Mouse (Mus musculus) stomach, embryonic 15.5 days (tissue): ENCODE data around the gene Slc25a11. TPM values are rescaled to one million over a fixed set of nuclear protein-coding genes. Genes with fewer than 3 reads are reported as not detected.
A peak's percentile ranks its signal among the peaks of the same experiment; 100 is the strongest.

Source experiments
- ATAC-seq: fragments of 200-750 bp; cut with Nextera tagmentation; 2 replicates; pipeline ENCODE4 v1.8.0; 2017; ENCODE audit warnings: low read depth, moderate number of reproducible peaks, moderate TSS enrichment; ENCODE audit not compliant: insufficient read depth, low FRiP score
- H3K27ac ChIP-seq: fragments of 300-500 bp; sonication (generic); 2 replicates; pipeline ENCODE4 v1.5.1; 2015; ENCODE audit warnings: mild to moderate bottlenecking, inconsistent platforms
- H3K27me3 ChIP-seq: fragments of 300-500 bp; sonication (generic); replicated peaks from 2 replicates; pipeline ENCODE4 v1.6.1; 2015; ENCODE audit warnings: inconsistent platforms
- H3K36me3 ChIP-seq: fragments of 300-500 bp; sonication (generic); 2 replicates; pipeline ENCODE4 v1.6.1; 2015; ENCODE audit warnings: inconsistent platforms
- H3K4me1 ChIP-seq: fragments of 300-500 bp; sonication (generic); 2 replicates; pipeline ENCODE4 v1.6.1; 2015; ENCODE audit warnings: inconsistent platforms
- H3K4me2 ChIP-seq: fragments of 300-500 bp; sonication (generic); 2 replicates; pipeline ENCODE4 v1.6.1; 2015; ENCODE audit warnings: mild to moderate bottlenecking, inconsistent platforms
- H3K4me3 ChIP-seq: fragments of 300-500 bp; sonication (generic); replicated peaks from 2 replicates; pipeline ENCODE4 v1.5.1; 2015; ENCODE audit warnings: inconsistent platforms
- H3K9ac ChIP-seq: fragments of 300-500 bp; sonication (generic); 2 replicates; pipeline ENCODE4 v1.6.1; 2015; ENCODE audit warnings: inconsistent platforms
- H3K9me3 ChIP-seq: fragments of 300-500 bp; sonication (generic); 2 replicates; pipeline ENCODE4 v1.6.1; 2016; ENCODE audit warnings: inconsistent platforms
- WGBS: fragments of 180-500 bp; shearing (Covaris S2); methylation state at CpG from one replicate; pipeline ENCODE4 v1.1.7; 2015; 5-methylcytosine and 5-hydroxymethylcytosine counted together
- polyA plus RNA-seq: library from polyadenylated mRNA; unstranded; fragments of >200 nt; fragmentation: Nextera tagmentation; extraction: Ambion mirVana; gene quantifications from 2 replicates; pipeline ENCODE4 v1.2.1, GENCODE M21; 2015

The Slc25a11 gene
- 150 and 151 TPM in 2 replicates for polyA plus RNA-seq

- Histone ChIP-seq H3K4me2 (peak within 1 kb of the TSS; percentile 93), H3K9ac (peak within 1 kb of the TSS; percentile 97), H3K27me3 (no peaks in the 10 kb centered on the region), H3K4me3 (peak within 1 kb of the TSS; percentile 71), H3K27ac (peak within 1 kb of the TSS; percentile 97), H3K36me3 (peaks cover 48% of the 10 kb centered on the region), H3K4me1 (peaks cover 44% of the 10 kb centered on the region), H3K9me3 (no peaks in the 10 kb centered on the region)
- peak; percentile 84 for ATAC-seq
- under 1% methylated on average over 63 of the region's 63 CpGs for WGBS
Observed at GRCm38 (mm10) chr11:70646691-70647650, at the start of gene Slc25a11, which contains the start of gene Rnf167. Gene Slc25a11 (minus strand): TSS chr11:70647479. Gene Rnf167 (plus strand): TSS chr11:70647235.

GRCm38 (mm10) chr11:70693504-70693903 is 46.2 kb upstream of the Slc25a11 start:
- H3K27me3 ChIP-seq: no peaks in the 10 kb centered on the region
- WGBS: 64% methylated on average over 3 of the region's 3 CpGs
- H3K4me1 ChIP-seq: peaks cover 10% of the 10 kb centered on the region
- H3K9me3 ChIP-seq: no peaks in the 10 kb centered on the region
- H3K4me3 ChIP-seq: no peak overlapping the region
- no peak overlapping the region for H3K9ac ChIP-seq
- ATAC-seq: no peak
- H3K4me2 ChIP-seq: no peak overlapping the region
- no peaks in the 10 kb centered on the region for H3K36me3 ChIP-seq
- H3K27ac ChIP-seq: no peak overlapping the region

DNA sequence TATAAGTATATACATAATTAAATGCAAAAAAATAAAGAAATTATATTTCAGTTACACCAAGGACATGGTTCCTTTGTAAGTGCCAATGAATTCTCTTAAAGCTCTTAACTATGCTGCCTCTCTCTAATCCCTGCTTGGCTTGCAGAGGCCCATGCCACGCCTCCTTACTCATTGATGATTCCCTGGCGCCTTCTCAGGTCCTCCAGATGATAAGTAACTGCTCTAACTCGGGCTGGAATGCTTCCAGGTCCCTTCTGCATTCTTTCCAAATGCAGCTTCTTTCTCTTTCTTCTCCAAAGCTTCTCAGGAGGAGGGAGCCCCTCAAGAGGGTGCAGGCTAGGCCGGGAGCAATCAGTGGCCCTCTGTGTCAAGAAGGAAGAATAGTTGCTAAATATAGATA is 42.3 kb upstream of the Slc25a11 start:
- 36% methylated on average over 4 of the region's 4 CpGs for WGBS
- Histone ChIP-seq H3K27me3 (no peaks in the 10 kb centered on the region), H3K9me3 (no peaks in the 10 kb centered on the region), H3K9ac (no peak overlapping the region), H3K36me3 (0 out of 2 replicates have a peak, but pooled peaks cover 8% of the 10 kb centered on the region), H3K4me2 (no peak overlapping the region), H3K4me1 (peaks cover 14% of the 10 kb centered on the region), H3K4me3 (no peak overlapping the region), H3K27ac (no peak overlapping the region)
- no peak for ATAC-seq

- 17% methylated on average over 8 of the region's 8 CpGs for WGBS
- H3K4me1 ChIP-seq: peaks cover 14% of the 10 kb centered on the region
- no peaks in the 10 kb centered on the region for H3K27me3 ChIP-seq
- no peak for ATAC-seq
- peaks cover 16% of the 10 kb centered on the region for H3K36me3 ChIP-seq
- peak overlapping the region; percentile 77 for H3K4me2 ChIP-seq
- peak overlapping the region; percentile 76 for H3K9ac ChIP-seq
- H3K27ac ChIP-seq: peak overlapping the region; percentile 95
- no peaks in the 10 kb centered on the region for H3K9me3 ChIP-seq
- peak overlapping the region; percentile 97 for H3K4me3 ChIP-seq
Observed at GRCm38 (mm10) chr11:70688372-70688771, 41.1 kb upstream of the Slc25a11 start.

- Histone ChIP-seq H3K4me1 (peaks cover 14% of the 10 kb centered on the region), H3K4me2 (peak within 1 kb of the TSS; percentile 77), H3K9me3 (no peaks in the 10 kb centered on the region), H3K4me3 (peak within 1 kb of the TSS; percentile 97), H3K27ac (peak within 1 kb of the TSS; percentile 95), H3K27me3 (no peaks in the 10 kb centered on the region), H3K36me3 (peaks cover 19% of the 10 kb centered on the region), H3K9ac (peak within 1 kb of the TSS; percentile 76)
- peak; percentile 81 for ATAC-seq
- WGBS: under 1% methylated on average over 55 of the region's 55 CpGs
Observed at GRCm38 (mm10) chr11:70687601-70688199, 40.4 kb upstream of the Slc25a11 start, which contains the start of gene Camta2. Gene Camta2 (minus strand): TSS chr11:70688105.

- H3K4me3 ChIP-seq: peak overlapping the region; percentile 97
- H3K36me3 ChIP-seq: peaks cover 19% of the 10 kb centered on the region
- peaks cover 19% of the 10 kb centered on the region for H3K4me1 ChIP-seq
- ATAC-seq: peak; percentile 47; the same call in 1 of the 2 replicates
- H3K9ac ChIP-seq: peak overlapping the region; percentile 76
- peak overlapping the region; percentile 95 for H3K27ac ChIP-seq
- WGBS: 2% methylated on average over 16 of the region's 16 CpGs
- H3K27me3 ChIP-seq: no peaks in the 10 kb centered on the region
- no peaks in the 10 kb centered on the region for H3K9me3 ChIP-seq
- H3K4me2 ChIP-seq: peak overlapping the region; percentile 77
Observed at GRCm38 (mm10) chr11:70686901-70687566, 39.8 kb upstream of the Slc25a11 start.

GRCm38 (mm10) chr11:70683640-70684039 is 36.4 kb upstream of the Slc25a11 start:
- peaks cover 36% of the 10 kb centered on the region for H3K36me3 ChIP-seq
- ATAC-seq: no peak
- WGBS: 87% methylated on average over 5 of the region's 5 CpGs

GRCm38 (mm10) chr11:70681897-70682581 is 34.8 kb upstream of the Slc25a11 start:
- H3K9ac ChIP-seq: no peak overlapping the region
- 35% methylated on average over 11 of the region's 11 CpGs for WGBS
- ATAC-seq: no peak

More at GRCm38 (mm10) chr11:70683640-70684039, 36.4 kb upstream of the Slc25a11 start:
- Histone ChIP-seq H3K9me3 (no peaks in the 10 kb centered on the region), H3K27ac (no peak overlapping the region), H3K9ac (no peak overlapping the region), H3K27me3 (no peaks in the 10 kb centered on the region), H3K4me1 (peaks cover 11% of the 10 kb centered on the region), H3K4me3 (no peak overlapping the region), H3K4me2 (no peak overlapping the region)

GRCm38 (mm10) chr11:70681170-70681569 is 33.9 kb upstream of the Slc25a11 start:
- Histone ChIP-seq H3K9me3 (no peaks in the 10 kb centered on the region), H3K4me1 (peaks cover 6% of the 10 kb centered on the region), H3K9ac (no peak overlapping the region), H3K36me3 (peaks cover 39% of the 10 kb centered on the region), H3K4me3 (no peak overlapping the region), H3K27ac (no peak overlapping the region), H3K4me2 (no peak overlapping the region), H3K27me3 (no peaks in the 10 kb centered on the region)
- 67% methylated on average over 12 of the region's 12 CpGs for WGBS
- no peak for ATAC-seq

More at GRCm38 (mm10) chr11:70681897-70682581, 34.8 kb upstream of the Slc25a11 start:
- Histone ChIP-seq H3K27me3 (no peaks in the 10 kb centered on the region), H3K36me3 (peaks cover 36% of the 10 kb centered on the region), H3K4me1 (peaks cover 6% of the 10 kb centered on the region), H3K4me2 (no peak overlapping the region), H3K27ac (no peak overlapping the region), H3K9me3 (no peaks in the 10 kb centered on the region), H3K4me3 (no peak overlapping the region)

- Histone ChIP-seq H3K9me3 (no peaks in the 10 kb centered on the region), H3K4me2 (no peak overlapping the region), H3K4me1 (peaks cover 6% of the 10 kb centered on the region), H3K27ac (no peak overlapping the region), H3K36me3 (peaks cover 38% of the 10 kb centered on the region), H3K9ac (no peak overlapping the region), H3K4me3 (no peak overlapping the region), H3K27me3 (no peaks in the 10 kb centered on the region)
- no peak for ATAC-seq
- WGBS: 85% methylated on average over 7 of the region's 8 CpGs
Observed at GRCm38 (mm10) chr11:70679894-70680293, 32.6 kb upstream of the Slc25a11 start.

- 92% methylated on average over 8 of the region's 8 CpGs for WGBS
- Histone ChIP-seq H3K4me3 (no peak overlapping the region), H3K9ac (no peak overlapping the region), H3K9me3 (no peaks in the 10 kb centered on the region), H3K36me3 (peaks cover 36% of the 10 kb centered on the region), H3K4me1 (peaks cover 6% of the 10 kb centered on the region), H3K4me2 (no peak overlapping the region), H3K27me3 (no peaks in the 10 kb centered on the region), H3K27ac (no peak overlapping the region)
- no peak for ATAC-seq
Observed at GRCm38 (mm10) chr11:70679361-70679760, 32.1 kb upstream of the Slc25a11 start.
